Mouse (Mus musculus) lung, postnatal 14 days (tissue): ENCODE measurements at regions not wholly inside any gene's neighbourhood (a gene's known extent, or its start where the extent isn't known, plus 50 kb on each side); places are given as distances from the start of the nearest gene placed in this dataset.

Source experiments
- DNase-seq: peaks from one replicate; pipeline ENCODE4 v3.0.0; 2021

DNA sequence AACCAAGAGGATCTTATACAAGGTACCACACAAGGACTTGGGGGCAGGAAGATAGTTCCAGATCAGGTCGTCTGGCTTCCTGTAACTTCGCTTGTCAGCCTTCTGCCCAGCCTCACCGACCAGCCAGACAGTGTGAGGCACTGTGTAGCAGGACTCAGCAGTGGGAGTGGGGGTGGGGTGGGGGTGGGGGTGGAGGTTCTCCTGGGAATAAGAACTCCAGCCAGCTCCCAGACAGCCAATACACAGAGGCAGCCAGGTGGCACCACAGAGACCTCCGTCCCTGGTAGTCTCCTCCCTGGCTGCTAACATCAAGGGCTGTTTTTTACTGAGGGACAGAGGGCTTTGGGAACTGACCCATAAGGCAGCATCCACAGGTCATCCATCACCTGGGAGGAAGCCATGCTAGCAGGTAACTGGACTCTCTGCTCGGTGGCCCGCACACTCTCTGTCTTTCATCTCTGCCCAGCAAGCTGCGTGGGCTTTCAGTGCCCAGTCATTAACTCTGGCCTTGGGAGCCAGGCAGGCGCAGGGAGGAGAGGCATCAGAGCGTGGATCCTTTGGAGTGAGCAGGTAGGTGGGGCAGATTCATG lies 60.3 kb upstream of the Wnt4 start:
- no peak for DNase-seq

- no peak for DNase-seq
Observed at GRCm38 (mm10) chr4:137214573-137214972, 62.7 kb upstream of the Wnt4 start.

DNA sequence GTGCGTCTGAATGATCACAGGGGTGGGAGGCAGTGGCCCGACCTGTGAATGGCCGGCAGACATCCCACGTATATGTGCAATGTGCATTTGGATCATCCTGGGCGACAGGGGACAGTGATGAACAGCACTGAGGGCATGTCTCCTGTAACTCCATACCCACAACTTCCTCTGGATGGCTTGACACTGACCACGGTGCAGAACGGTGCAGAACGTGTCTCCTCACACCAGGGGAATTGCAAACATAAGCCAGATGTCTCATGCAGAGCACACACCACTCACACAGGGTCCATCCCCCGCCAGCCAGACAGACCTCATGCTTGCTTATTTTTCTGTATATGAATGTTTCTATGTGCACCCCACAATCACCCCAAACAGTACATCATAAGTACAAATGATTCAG lies 64.4 kb upstream of the Wnt4 start:
- DNase-seq = no peak

GRCm38 (mm10) chr4:137212106-137212505 lies 65.2 kb upstream of the Wnt4 start:
- DNase-seq = peak; percentile 16

GRCm38 (mm10) chr4:137211288-137211687 lies 66.0 kb upstream of the Wnt4 start:
- DNase-seq = no peak

- DNase-seq = no peak
Observed at GRCm38 (mm10) chr4:137210525-137210924, 66.8 kb upstream of the Wnt4 start.

DNA sequence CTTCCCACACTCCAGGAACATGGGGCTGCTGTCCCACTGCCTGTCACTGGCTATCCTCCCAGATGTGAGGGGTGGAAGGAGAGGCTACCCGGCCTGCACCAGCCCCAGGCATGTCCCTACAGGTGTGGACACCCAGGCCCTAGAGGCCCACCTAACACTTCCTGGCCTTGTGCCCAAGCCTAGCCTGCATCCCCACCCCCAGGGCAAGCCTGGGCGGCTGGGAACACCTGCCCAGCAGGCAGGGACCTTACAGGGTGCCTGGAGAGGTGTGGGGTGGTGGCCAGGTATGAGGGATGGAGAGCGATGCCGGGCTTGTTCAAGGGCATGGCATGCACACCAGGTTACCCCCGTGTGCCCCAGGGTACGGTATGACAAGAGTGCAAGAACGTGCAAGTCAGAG lies 76.3 kb upstream of the Wnt4 start:
- DNase-seq = no peak

GRCm38 (mm10) chr4:137200426-137200825 lies 76.9 kb upstream of the Wnt4 start:
- no peak for DNase-seq

- DNase-seq = no peak
Observed at GRCm38 (mm10) chr4:137196491-137196974, 80.8 kb upstream of the Wnt4 start.

- DNase-seq = no peak
Observed at GRCm38 (mm10) chr4:137194106-137194505, 83.2 kb upstream of the Wnt4 start.

- DNase-seq = no peak
Observed at GRCm38 (mm10) chr4:137190625-137191024, 86.7 kb upstream of the Wnt4 start.

GRCm38 (mm10) chr4:137189801-137190200 lies 87.5 kb upstream of the Wnt4 start:
- no peak for DNase-seq

DNA sequence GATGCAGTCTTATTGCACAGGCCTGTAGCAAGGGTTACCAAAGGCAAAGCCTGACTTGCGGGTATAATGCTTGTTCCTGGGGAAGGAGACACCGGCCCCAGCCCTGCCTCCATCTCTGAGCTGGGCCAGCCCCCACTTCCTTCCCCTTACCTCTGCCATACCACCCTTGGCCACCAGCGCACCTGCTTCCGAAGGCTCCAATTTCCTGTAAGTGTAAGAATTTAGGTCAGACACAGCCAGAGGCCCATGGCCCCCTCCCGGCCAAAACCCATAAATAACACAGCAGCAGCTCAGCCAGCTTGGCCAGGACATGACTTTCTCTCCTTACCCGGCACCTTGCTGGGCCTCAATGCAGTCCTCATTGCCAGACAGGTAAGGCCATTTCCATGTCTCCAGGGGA lies 88.2 kb upstream of the Wnt4 start:
- no peak for DNase-seq

DNA sequence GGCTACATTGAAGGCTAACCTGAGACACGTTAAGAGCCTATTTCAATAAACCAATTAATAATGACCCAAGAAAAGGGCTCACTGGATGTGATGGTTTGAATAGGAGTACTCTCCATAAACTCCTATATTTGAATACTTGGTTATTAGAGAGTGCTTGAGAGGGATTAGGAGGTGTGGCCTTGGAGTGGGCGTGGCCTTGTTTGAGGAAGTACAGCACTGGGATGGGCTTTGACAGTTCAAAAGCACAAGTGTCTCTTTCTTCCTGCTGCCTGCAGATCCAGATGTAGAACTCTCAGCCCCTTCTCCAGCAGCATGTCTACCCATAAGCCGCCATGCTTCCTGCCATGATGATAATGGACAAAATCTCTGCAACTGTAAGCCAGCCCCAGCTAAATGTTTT lies 89.7 kb upstream of the Wnt4 start:
- no peak for DNase-seq

DNA sequence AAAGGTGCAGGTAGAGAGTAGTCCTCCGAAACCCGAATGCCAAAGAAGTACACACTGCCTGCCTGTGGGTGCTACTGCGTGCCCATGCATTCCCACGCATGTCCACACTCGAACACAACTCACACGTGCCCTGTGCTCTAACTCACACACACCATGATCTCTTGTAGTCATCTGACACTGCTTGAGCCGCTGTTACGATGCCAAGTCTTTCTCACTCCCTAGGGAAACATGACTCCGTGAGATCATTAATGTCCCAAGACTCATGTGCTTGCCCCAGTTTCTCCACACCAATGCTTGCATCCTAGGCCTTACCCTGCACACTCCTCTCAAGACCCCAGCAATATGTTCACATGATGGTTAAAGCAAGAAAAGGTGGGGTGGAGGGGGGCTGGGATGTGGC lies 90.2 kb upstream of the Wnt4 start:
- DNase-seq = no peak

DNA sequence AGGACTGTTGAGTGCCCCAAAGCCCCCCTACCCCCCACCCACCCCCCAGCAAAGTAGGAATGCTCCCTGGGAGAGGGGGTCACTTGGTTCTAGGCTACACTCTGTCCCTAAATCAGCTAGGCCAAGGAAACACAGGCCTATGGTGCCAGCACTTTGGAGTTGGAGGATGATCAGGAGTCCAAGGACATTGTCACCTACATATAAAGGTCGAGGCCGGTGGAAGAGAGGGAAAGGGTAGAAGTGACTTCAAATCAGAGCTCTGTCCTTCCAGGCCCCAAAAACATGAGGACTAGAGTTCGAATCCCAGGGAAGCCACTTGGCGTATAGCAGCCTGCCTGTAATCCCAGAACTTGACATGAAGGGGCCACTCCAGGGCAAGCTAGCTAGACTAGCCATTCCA lies 92.3 kb upstream of the Wnt4 start:
- no peak for DNase-seq

- DNase-seq = peak; percentile 47
Observed at GRCm38 (mm10) chr4:137183181-137183850, 94.0 kb upstream of the Wnt4 start.

DNA sequence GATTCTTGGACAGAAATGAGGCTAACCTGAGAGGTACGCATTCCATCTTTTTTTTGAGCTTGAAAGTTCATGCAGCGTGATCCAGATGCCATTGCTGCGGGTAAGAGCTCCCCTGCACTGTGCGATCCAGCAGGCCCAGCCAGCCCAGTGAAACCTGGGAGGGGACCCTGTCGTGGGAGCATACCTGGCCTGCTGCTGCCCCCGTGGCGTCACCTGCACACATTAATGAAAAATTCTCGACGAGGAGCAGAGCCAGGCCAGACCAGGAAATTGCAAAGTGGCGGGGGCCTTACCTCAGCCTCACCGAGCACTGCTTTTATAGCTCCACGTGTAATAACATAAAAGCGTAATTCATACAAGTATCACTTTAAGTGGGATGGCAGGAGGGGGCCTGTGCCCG lies 94.7 kb upstream of the Wnt4 start:
- no peak for DNase-seq

- no peak for DNase-seq
Observed at GRCm38 (mm10) chr4:137181252-137181651, 96.0 kb upstream of the Wnt4 start.

DNA sequence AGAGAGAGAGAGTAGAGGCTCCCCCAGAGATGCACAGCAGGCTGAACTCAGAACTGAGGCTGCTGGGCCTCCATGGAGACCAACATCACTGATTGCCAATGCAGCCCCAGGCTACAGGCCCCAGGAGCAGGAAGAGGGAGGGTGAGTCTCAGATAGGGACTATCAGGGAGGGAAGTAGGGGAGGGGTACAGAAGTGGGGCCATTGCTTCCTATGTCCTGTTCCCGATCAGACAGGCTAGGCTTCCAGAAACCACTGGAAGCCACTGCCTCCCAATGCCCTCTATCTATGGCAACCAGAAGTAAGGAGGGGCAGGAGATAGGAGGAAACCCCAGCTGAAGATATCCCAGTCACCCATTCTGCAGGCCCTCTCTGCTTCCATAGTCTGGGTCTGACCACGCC lies 97.2 kb upstream of the Wnt4 start:
- DNase-seq = no peak

DNA sequence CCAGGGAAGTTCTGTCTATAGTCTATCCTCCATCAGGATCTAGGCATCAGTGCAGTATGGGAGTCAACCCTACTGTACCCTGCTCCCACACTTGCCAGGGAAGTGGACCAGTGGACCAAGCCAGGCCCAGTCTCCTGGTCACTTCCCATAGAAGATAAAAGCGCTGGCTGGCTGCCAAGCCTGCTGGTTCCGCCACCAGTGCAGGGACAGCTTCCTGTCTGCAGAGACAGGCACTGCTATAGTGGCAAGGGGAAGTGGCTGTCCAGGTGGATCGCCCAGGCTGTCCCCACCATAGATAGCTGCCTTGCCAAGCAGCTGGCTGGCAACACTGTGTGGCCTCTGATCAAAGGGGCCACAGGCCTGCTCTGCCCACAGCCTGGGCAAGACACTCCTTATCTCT lies 98.5 kb upstream of the Wnt4 start:
- DNase-seq = peak; percentile 77

- DNase-seq = peak; percentile 20
Observed at GRCm38 (mm10) chr4:137164933-137165332, 112.4 kb upstream of the Wnt4 start.

DNA sequence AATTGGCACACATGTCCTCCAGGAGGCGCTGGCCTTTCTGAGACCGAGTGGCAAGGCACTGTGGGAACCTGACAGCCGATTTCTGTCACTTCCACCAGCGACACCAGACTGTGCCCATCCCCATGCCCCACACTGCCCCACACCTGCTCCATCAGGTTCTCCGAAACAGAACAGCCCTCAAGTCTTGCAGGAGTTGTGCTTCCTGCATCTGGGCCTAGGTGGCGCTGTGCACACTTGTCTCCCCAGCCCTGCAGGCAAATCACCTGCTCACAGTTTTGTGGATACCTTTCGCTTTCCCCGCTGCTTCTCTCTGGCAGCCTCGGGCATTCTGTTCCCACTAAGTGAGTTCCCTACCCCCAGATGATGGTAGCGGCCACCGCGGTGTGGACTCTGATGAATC lies 112.9 kb upstream of the Wnt4 start:
- DNase-seq = peak; percentile 86

DNA sequence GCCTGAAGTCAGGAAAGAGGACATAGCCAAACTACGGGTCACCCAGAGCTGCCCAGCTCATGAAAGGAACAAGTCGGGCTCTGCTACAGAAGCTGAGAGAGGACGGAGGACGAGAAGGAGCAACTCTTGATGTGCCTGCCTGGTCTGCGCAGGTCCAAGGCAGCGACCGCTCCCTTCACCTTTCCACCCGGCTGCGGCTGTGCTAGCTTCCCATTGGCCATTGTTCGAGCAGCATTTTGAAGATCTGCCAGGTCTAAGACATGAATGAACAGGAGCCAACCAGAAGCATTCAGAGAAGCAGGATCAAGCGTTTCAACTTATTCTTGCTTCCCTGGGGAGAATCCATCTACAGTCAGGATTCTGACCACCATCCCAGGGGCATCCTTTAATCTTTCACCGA lies 113.3 kb upstream of the Wnt4 start:
- no peak for DNase-seq

DNA sequence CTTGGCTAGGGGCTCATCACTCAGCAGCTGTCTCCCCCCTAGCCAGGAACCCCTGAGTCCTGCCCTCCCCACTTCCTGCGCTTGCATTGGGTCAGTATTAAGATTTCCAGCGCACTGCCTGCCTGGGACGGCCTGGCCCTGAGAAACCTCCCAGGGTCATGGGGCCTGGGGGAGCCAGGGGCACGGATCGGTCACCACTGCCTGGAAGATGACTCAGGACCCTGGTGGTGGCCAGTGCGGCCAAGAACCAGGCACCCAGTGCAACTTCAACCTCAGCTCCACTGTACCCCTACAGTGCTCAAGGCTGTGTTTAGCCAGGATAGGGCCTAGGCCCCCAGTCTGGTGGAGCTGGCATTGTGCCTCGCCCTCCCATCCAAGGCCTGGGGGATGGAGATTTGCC lies 111.9 kb upstream of the Zbtb40 start:
- no peak for DNase-seq
